Mouse (Mus musculus): Measurements from ENCODE around the gene Brd3os. TPM values are rescaled to one million over a fixed set of nuclear protein-coding genes. Genes with fewer than 3 reads are reported as not detected.

Gene Brd3os
- polyA plus RNA-seq, 1 experiment from 2014 or later = 34.3 TPM

DNA sequence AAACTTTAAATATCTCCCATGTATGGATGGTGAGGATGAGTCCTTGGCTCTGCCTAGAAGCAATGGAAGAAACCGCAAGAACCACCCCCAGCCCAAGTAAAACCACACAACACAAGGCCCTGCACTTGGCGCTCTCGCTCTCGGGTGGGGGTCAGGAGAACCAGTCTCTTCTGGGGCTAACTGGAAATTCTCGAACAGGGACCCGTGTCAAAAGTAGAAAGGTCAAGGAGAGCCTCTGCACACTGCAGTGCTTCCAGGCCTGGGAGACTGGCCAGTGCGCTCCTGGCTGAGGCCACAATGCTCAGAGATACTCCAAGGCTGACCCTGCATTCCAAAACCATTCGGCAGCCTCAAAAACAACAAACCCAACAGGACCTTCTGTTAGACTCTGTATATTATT is 4.7 kb downstream of the Brd3os start:
- no peaks in the 10 kb centered on the region for H3K9me3 ChIP-seq (replicated peaks; ENCODE audit: control insufficient read depth, low read length)
- 91% methylated on average over 8 of the region's 8 CpGs for WGBS
- no peak overlapping the region for H3K9ac ChIP-seq (ENCODE audit: low read length)
- H3K27ac ChIP-seq (ENCODE audit: low read depth, low read length) = no peak overlapping the region
- no peak overlapping the region for H3K4me3 ChIP-seq (ENCODE audit: low read depth, low read length)
- H3K36me3 ChIP-seq (ENCODE audit: control insufficient read depth, insufficient read depth, low read length) = peaks cover 72% of the 10 kb centered on the region
- DNase-seq (ENCODE audit: low spot score) (no peak), ATAC-seq (no peak)
- H3K4me2 ChIP-seq (ENCODE audit: low read length) = no peak overlapping the region
- peaks cover 8% of the 10 kb centered on the region for H3K4me1 ChIP-seq (ENCODE audit: control insufficient read depth, insufficient read depth, low read length)
- H3K27me3 ChIP-seq (replicated peaks; ENCODE audit: control insufficient read depth, insufficient read depth, low read length) = no peaks in the 10 kb centered on the region

DNA sequence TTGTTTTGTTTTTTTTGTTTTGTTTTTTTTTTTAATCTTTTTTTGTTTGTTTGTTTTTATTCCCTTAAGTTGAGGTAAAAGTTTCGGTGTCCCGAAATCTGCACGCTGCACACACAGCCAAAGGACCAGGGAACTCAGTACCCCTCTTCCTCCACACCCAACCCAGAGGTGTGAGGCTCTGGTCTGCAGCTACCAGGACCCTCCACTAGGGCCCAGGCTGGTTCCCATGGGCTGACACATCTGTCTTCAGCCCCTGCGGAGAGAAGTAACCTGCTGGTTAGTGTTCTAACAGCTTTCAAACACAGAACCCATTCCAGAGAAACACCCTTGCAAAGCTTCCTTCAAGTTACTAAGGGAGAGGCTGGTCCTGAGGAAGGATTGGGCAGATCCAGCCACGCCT is 5.7 kb downstream of the Brd3os start:
- Histone ChIP-seq H3K36me3 (ENCODE audit: control insufficient read depth, insufficient read depth, low read length) (peaks cover 82% of the 10 kb centered on the region), H3K9ac (ENCODE audit: low read length) (no peak overlapping the region), H3K4me2 (ENCODE audit: low read length) (no peak overlapping the region), H3K27me3 (replicated peaks; ENCODE audit: control insufficient read depth, insufficient read depth, low read length) (no peaks in the 10 kb centered on the region), H3K27ac (ENCODE audit: low read depth, low read length) (no peak overlapping the region), H3K4me3 (ENCODE audit: low read depth, low read length) (no peak overlapping the region), H3K4me1 (ENCODE audit: control insufficient read depth, insufficient read depth, low read length) (peaks cover 7% of the 10 kb centered on the region), H3K9me3 (replicated peaks; ENCODE audit: control insufficient read depth, low read length) (no peaks in the 10 kb centered on the region)
- 86% methylated on average over 5 of the region's 5 CpGs for WGBS
- ATAC-seq = no peak
- no peak for DNase-seq (ENCODE audit: low spot score)

DNA sequence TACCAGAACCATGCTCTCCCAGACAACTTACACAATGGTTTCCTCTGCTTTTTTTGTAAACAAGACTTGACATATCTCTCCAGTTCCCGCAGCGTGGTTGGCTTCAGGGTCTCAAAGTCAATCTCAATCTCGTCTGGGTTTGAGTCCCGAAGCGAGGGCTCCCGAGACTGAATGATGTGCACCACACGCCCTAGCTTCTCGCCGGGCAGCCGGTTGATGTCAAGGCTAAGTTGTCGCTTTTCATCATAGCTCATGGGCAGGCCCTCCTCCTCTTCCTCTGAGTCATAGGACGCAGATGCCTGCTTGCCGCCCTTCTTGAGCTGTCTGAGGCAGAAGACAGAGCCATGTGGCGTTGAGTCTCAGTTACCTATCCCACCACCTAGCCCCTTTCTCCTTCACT is 8.1 kb downstream of the Brd3os start:
- Histone ChIP-seq H3K9me3 (replicated peaks; ENCODE audit: control insufficient read depth, low read length) (no peaks in the 10 kb centered on the region), H3K9ac (ENCODE audit: low read length) (no peak overlapping the region), H3K4me2 (ENCODE audit: low read length) (no peak overlapping the region), H3K4me1 (ENCODE audit: control insufficient read depth, insufficient read depth, low read length) (no peaks in the 10 kb centered on the region), H3K36me3 (ENCODE audit: control insufficient read depth, insufficient read depth, low read length) (peaks cover 98% of the 10 kb centered on the region), H3K27me3 (replicated peaks; ENCODE audit: control insufficient read depth, insufficient read depth, low read length) (no peaks in the 10 kb centered on the region), H3K27ac (ENCODE audit: low read depth, low read length) (no peak overlapping the region), H3K4me3 (ENCODE audit: low read depth, low read length) (no peak overlapping the region)
- WGBS = 91% methylated on average over 14 of the region's 14 CpGs
- ATAC-seq (no peak), DNase-seq (ENCODE audit: low spot score) (no peak)

DNA sequence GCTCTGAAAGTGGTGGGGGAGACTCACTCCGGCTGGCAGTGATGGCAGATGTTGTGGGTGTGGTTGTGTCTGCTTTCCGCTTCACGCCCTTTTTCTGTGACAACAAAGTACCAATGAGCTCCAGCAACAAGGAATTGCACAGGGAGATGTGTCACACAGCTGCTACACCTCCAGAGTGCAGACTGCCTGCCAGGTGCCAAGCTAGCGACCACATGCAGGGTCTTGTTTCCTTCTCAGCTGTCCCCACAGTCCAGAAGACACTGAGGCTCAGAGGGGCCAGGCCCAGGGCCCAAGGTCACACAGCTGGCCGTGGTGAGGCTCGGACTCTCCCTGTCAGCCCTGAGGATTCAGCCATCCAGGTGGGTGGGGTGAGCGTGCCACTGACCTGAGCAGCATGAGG is 17.6 kb downstream of the Brd3os start:
- Histone ChIP-seq H3K4me3 (ENCODE audit: low read depth, low read length) (no peak overlapping the region), H3K4me2 (ENCODE audit: low read length) (no peak overlapping the region), H3K4me1 (ENCODE audit: control insufficient read depth, insufficient read depth, low read length) (no peaks in the 10 kb centered on the region), H3K9me3 (replicated peaks; ENCODE audit: control insufficient read depth, low read length) (no peaks in the 10 kb centered on the region), H3K27me3 (replicated peaks; ENCODE audit: control insufficient read depth, insufficient read depth, low read length) (no peaks in the 10 kb centered on the region), H3K9ac (ENCODE audit: low read length) (no peak overlapping the region), H3K36me3 (ENCODE audit: control insufficient read depth, insufficient read depth, low read length) (peaks cover 98% of the 10 kb centered on the region), H3K27ac (ENCODE audit: low read depth, low read length) (no peak overlapping the region)
- DNase-seq (ENCODE audit: low spot score) (no peak), ATAC-seq (no peak)
- 90% methylated on average over 7 of the region's 7 CpGs for WGBS

DNA sequence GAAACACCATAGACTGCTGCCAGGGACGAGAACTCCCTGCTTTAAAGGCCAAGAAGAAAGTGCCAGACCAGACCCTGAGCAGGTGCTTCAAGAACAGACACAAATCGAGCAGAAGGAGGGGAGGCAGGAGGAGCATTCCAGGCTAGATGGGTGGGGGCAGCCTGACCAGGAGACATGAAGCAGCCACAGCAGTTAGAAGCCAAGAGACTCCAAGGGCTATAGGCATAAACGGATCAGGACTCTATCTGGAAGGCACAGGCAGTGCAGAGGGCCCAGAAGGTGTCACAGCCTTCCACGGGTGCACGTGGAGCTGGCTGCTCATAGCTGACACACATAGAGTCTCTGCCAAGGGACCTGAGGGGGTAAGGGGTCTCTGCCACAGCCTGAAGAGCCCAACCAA is 18.0 kb downstream of the Brd3os start:
- WGBS = 89% methylated on average over 5 of the region's 5 CpGs
- DNase-seq (ENCODE audit: low spot score) = no peak
- Histone ChIP-seq H3K4me2 (ENCODE audit: low read length) (no peak overlapping the region), H3K4me3 (ENCODE audit: low read depth, low read length) (no peak overlapping the region), H3K27me3 (replicated peaks; ENCODE audit: control insufficient read depth, insufficient read depth, low read length) (no peaks in the 10 kb centered on the region), H3K27ac (ENCODE audit: low read depth, low read length) (no peak overlapping the region), H3K4me1 (ENCODE audit: control insufficient read depth, insufficient read depth, low read length) (no peaks in the 10 kb centered on the region), H3K9ac (ENCODE audit: low read length) (no peak overlapping the region), H3K36me3 (ENCODE audit: control insufficient read depth, insufficient read depth, low read length) (peaks cover 96% of the 10 kb centered on the region), H3K9me3 (replicated peaks; ENCODE audit: control insufficient read depth, low read length) (no peaks in the 10 kb centered on the region)
- no peak for ATAC-seq

DNA sequence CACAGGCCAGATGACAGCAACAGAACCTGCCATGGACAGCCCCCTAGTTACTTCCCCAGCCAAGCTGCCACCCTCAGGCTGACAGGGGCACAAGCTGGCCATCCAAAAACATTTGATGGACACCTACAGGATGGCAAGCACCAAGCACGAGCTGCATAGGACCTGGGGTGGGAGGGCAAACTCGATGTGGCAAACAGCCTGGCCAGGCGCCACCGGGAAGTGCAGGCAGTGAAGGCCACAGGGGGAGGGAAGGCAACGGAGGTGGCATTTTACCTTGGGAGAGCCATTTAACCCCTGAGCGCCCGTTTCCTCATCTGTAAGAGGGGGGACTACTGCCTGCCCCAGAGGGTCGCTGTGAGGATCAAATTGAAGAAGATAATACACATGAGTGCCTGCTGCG is 18.5 kb downstream of the Brd3os start:
- Histone ChIP-seq H3K9me3 (replicated peaks; ENCODE audit: control insufficient read depth, low read length) (no peaks in the 10 kb centered on the region), H3K4me3 (ENCODE audit: low read depth, low read length) (no peak overlapping the region), H3K4me1 (ENCODE audit: control insufficient read depth, insufficient read depth, low read length) (no peaks in the 10 kb centered on the region), H3K27ac (ENCODE audit: low read depth, low read length) (no peak overlapping the region), H3K36me3 (ENCODE audit: control insufficient read depth, insufficient read depth, low read length) (peaks cover 96% of the 10 kb centered on the region), H3K27me3 (replicated peaks; ENCODE audit: control insufficient read depth, insufficient read depth, low read length) (no peaks in the 10 kb centered on the region), H3K9ac (ENCODE audit: low read length) (no peak overlapping the region), H3K4me2 (ENCODE audit: low read length) (no peak overlapping the region)
- 70% methylated on average over 9 of the region's 9 CpGs for WGBS
- ATAC-seq (no peak), DNase-seq (ENCODE audit: low spot score) (no peak)

DNA sequence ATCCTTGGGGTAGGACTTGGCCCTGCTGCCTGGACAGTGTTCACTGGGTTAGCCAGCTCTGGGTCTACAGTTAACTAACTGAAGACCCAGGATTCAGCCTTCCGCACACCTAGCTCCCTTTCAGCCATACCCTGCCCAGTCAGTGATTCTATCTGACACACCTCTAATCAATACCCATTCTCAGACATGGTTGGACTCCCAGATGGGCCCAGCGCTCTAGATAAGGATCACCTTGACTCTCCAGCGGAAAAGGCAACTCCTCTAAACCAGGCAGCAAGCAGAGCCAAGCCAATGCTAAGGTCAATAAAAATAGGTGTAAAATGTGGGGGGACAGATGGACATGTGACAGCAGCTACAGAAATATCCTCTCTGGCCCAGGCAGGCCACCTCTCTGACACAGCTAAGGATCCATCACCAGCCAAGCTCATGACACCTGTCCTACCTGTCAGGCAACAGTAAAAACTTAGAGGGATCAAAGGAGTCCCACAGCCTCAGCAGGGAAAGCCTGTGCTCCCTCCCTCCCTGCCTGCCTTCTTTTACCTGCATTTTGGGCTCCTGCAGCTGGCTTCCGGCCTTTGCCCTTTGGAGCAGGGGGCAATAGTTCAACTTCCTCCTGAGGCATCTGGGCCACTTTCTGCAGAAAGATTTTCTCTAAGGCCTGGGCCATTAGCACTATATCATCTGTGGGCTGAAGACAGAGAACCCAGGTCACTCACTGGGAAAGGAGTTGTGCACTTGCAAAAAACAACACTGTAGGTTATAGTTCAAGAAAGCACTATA is 19.9 kb downstream of the Brd3os start:
- Histone ChIP-seq H3K4me1 (ENCODE audit: control insufficient read depth, insufficient read depth, low read length) (no peaks in the 10 kb centered on the region), H3K36me3 (ENCODE audit: control insufficient read depth, insufficient read depth, low read length) (peaks cover 95% of the 10 kb centered on the region), H3K9ac (ENCODE audit: low read length) (no peak overlapping the region), H3K9me3 (replicated peaks; ENCODE audit: control insufficient read depth, low read length) (no peaks in the 10 kb centered on the region), H3K27me3 (replicated peaks; ENCODE audit: control insufficient read depth, insufficient read depth, low read length) (no peaks in the 10 kb centered on the region), H3K27ac (ENCODE audit: low read depth, low read length) (no peak overlapping the region), H3K4me3 (ENCODE audit: low read depth, low read length) (no peak overlapping the region), H3K4me2 (ENCODE audit: low read length) (no peak overlapping the region)
- ATAC-seq (no peak), DNase-seq (ENCODE audit: low spot score) (no peak)
- 97% methylated on average over 4 of the region's 4 CpGs for WGBS

DNA sequence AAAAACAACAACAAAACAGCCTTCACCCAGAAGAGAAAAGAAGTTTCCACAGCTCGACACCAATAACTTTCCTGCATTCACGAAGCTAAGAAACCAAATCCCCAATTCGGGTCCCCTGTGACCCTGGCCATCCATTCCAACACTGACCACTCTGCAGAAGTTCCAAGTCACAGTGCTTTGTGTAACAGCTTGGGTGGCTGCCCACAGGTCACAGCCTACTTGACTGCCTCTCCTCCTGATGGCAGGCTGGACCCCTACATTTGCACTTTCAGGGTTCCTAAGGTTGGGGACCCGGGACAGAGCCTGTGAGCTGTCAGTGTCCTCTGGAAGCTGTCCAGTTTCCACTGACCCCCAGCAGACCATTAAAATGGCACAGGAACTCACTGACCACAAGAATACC is 20.8 kb downstream of the Brd3os start:
- ATAC-seq (no peak), DNase-seq (ENCODE audit: low spot score) (no peak)
- no peak overlapping the region for H3K4me3 ChIP-seq (ENCODE audit: low read depth, low read length)
- H3K9ac ChIP-seq (ENCODE audit: low read length) = no peak overlapping the region
- WGBS = 91% methylated on average over 4 of the region's 4 CpGs
- no peaks in the 10 kb centered on the region for H3K4me1 ChIP-seq (ENCODE audit: control insufficient read depth, insufficient read depth, low read length)
- H3K36me3 ChIP-seq (ENCODE audit: control insufficient read depth, insufficient read depth, low read length) = peaks cover 92% of the 10 kb centered on the region
- H3K27me3 ChIP-seq (replicated peaks; ENCODE audit: control insufficient read depth, insufficient read depth, low read length) = no peaks in the 10 kb centered on the region
- no peaks in the 10 kb centered on the region for H3K9me3 ChIP-seq (replicated peaks; ENCODE audit: control insufficient read depth, low read length)
- H3K4me2 ChIP-seq (ENCODE audit: low read length) = no peak overlapping the region
- no peak overlapping the region for H3K27ac ChIP-seq (ENCODE audit: low read depth, low read length)

DNA sequence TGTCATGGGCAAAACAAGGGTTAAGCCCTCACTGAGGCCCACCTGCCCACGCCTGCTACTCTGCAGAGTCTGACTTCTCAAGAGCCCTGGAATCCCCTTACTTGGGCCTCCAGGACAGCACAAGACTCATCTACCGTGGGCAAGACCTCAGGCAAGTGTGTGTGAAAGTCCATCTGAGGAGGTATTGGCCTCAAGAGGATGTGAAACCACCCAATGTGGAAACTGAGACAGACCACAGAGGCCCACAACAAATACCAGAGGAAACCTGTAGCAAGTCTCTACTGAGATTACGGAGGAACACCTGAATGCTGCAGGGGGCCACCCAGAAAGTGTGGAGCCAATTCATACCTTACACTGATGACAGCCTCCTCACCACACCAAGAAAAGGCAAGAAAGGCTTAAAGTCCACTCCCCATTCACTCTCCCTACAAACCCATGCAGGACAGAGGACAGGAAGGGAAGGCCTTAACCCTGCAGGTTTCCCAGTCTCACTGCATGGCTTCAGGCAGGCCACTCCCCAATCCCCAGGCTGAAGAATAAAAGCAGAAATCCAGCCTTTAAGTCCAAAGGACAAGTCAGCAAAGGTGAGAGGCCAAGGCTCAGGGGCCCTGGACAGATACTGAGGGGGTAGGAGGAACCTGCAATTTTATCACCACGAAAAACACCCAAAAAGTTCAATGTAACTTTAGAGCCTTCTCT is 27.3 kb downstream of the Brd3os start:
- H3K9me3 ChIP-seq (replicated peaks; ENCODE audit: control insufficient read depth, low read length) = no peaks in the 10 kb centered on the region
- peaks cover 26% of the 10 kb centered on the region for H3K4me1 ChIP-seq (ENCODE audit: control insufficient read depth, insufficient read depth, low read length)
- no peaks in the 10 kb centered on the region for H3K27me3 ChIP-seq (replicated peaks; ENCODE audit: control insufficient read depth, insufficient read depth, low read length)
- no peak overlapping the region for H3K4me2 ChIP-seq (ENCODE audit: low read length)
- no peak for DNase-seq (ENCODE audit: low spot score)
- H3K9ac ChIP-seq (ENCODE audit: low read length) = no peak overlapping the region
- WGBS = 78% methylated on average over 4 of the region's 4 CpGs
- H3K36me3 ChIP-seq (ENCODE audit: control insufficient read depth, insufficient read depth, low read length) = peaks cover 38% of the 10 kb centered on the region
- no peak overlapping the region for H3K4me3 ChIP-seq (ENCODE audit: low read depth, low read length)
- ATAC-seq = no peak
- no peak overlapping the region for H3K27ac ChIP-seq (ENCODE audit: low read depth, low read length)
